Mouse (Mus musculus): ENCODE results near the gene Fbxw13. TPM values are rescaled to one million over a fixed set of nuclear protein-coding genes. Genes with fewer than 3 reads are reported as not detected.

The Fbxw13 gene
- not detected for total RNA-seq (2023)

GRCm38 (mm10) chr9:109195875-109196274 is at the start of gene Fbxw13:
TSS of gene Fbxw13 (minus strand) at chr9:109195975.

GRCm38 (mm10) chr9:109234654-109235053 is 38.9 kb upstream of the Fbxw13 start, which contains the start of gene Fbxw20:
TSS of gene Fbxw20 (minus strand) at chr9:109234754.

GRCm38 (mm10) chr9:109161941-109162340 is 33.8 kb downstream of the Fbxw13 start, which contains the start of gene Fbxw21:
TSS of gene Fbxw21 (minus strand) at chr9:109162041.

Other genes with a start within 250 kb of the Fbxw13 start
- gene Col7a1, start 242.4 kb downstream of the Fbxw13 start, total RNA-seq (2023): 1 to 10 TPM; 1.4 to 2.2 TPM
- gene Ucn2, start 210.0 kb downstream of the Fbxw13 start, total RNA-seq (2023): under 1 TPM in 1 of 2 experiments, not detected in 1; 0.33 TPM
- gene Pfkfb4, start 204.2 kb downstream of the Fbxw13 start, total RNA-seq (2023): 100 to 1,000 TPM; 145 to 160 TPM
- 100 to 1,000 TPM; 198 to 256 TPM for gene Shisa5, start 157.4 kb downstream of the Fbxw13 start, total RNA-seq (2023)
- gene Trex1, start 136.2 kb downstream of the Fbxw13 start, total RNA-seq (2023): 10 to 100 TPM; 46.5 to 47.0 TPM
- 10 to 100 TPM; 12.7 to 16.1 TPM for gene Atrip, start 121.9 kb downstream of the Fbxw13 start, total RNA-seq (2023)
- gene Ccdc51, start 113.5 kb downstream of the Fbxw13 start, total RNA-seq (2023): 1 to 10 TPM; 5.3 to 5.7 TPM
- gene Tma7, start 113.4 kb downstream of the Fbxw13 start, total RNA-seq (2023): 100 to 1,000 TPM; 255 to 275 TPM
- not detected for gene Plxnb1, start 100.6 kb downstream of the Fbxw13 start, total RNA-seq (2023)
- not detected for gene Fbxw21, start 33.9 kb downstream of the Fbxw13 start, total RNA-seq (2023)
- not detected for gene Fbxw20, start 38.8 kb upstream of the Fbxw13 start, total RNA-seq (2023)
- gene Fbxw14, start 91.7 kb upstream of the Fbxw13 start, total RNA-seq (2023): not detected
- not detected for gene Fbxw28, start 143.7 kb upstream of the Fbxw13 start, total RNA-seq (2023)
- gene Fbxw22, start 208.3 kb upstream of the Fbxw13 start, total RNA-seq (2023): not detected